Mouse (Mus musculus): ENCODE measurements at regions not wholly inside any gene's neighbourhood (a gene's known extent, or its start where the extent isn't known, plus 50 kb on each side); places are given as distances from the start of the nearest gene placed in this dataset.
"Not testable (repeated sequence)": the region's sequence is repeated elsewhere in the genome, so short reads cannot be mapped to it uniquely, and the experiment has no call there.

- not testable (repeated sequence) for DNase-seq
These were observed 335.3 kb upstream of the Ccng1 start for GRCm38 (mm10) chr11:41090391-41090900.

- DNase-seq, result no peak
These were observed 308.5 kb upstream of the Ccng1 start for GRCm38 (mm10) chr11:41063570-41063969.

- DNase-seq, result no peak
These were observed 302.7 kb upstream of the Ccng1 start for GRCm38 (mm10) chr11:41057796-41058195.

- DNase-seq, result no peak
These were observed 274.9 kb upstream of the Ccng1 start for GRCm38 (mm10) chr11:41030018-41030417.

- no peak for DNase-seq
These were observed 255.0 kb upstream of the Ccng1 start for GRCm38 (mm10) chr11:41010096-41010495.

GRCm38 (mm10) chr11:40972806-40973205, 217.7 kb upstream of the Ccng1 start:
- no peak for DNase-seq

- peak; percentile 77 for DNase-seq
These were observed 172.1 kb upstream of the Ccng1 start for GRCm38 (mm10) chr11:40927168-40927567.

GRCm38 (mm10) chr11:40891485-40891884, 136.4 kb upstream of the Ccng1 start:
- no peak for DNase-seq

GRCm38 (mm10) chr11:40884509-40884908, 129.4 kb upstream of the Ccng1 start:
- DNase-seq, result no peak

- no peak for DNase-seq
These were observed 124.5 kb upstream of the Ccng1 start for GRCm38 (mm10) chr11:40879589-40879988.

GRCm38 (mm10) chr11:40873002-40873401, 117.9 kb upstream of the Ccng1 start:
- DNase-seq, result no peak

- peak; percentile 72 for DNase-seq
These were observed 110.6 kb upstream of the Ccng1 start for GRCm38 (mm10) chr11:40865694-40866093.

GRCm38 (mm10) chr11:40851361-40851760, 96.2 kb upstream of the Ccng1 start:
- DNase-seq, result no peak

- no peak for DNase-seq
These were observed 95.6 kb upstream of the Ccng1 start for GRCm38 (mm10) chr11:40850652-40851092.

GRCm38 (mm10) chr11:40846586-40846985, 91.5 kb upstream of the Ccng1 start:
- no peak for DNase-seq

GRCm38 (mm10) chr11:40835393-40835792, 80.3 kb upstream of the Ccng1 start:
- DNase-seq, result no peak

Data from right cerebral cortex, postnatal 4 days (tissue).